Mouse (Mus musculus) liver, embryonic 16.5 days (tissue): Measurements from ENCODE around the gene Trmo. TPM values are rescaled to one million over a fixed set of nuclear protein-coding genes. Genes with fewer than 3 reads are reported as not detected.

ENCODE experiments used
- ATAC-seq: fragments of 200-750 bp; cut with Nextera tagmentation; 2 replicates; pipeline ENCODE4 v1.8.0; 2017; ENCODE audit warnings: low read depth, mild to moderate bottlenecking, moderate number of reproducible peaks, moderate library complexity
- H3K27ac ChIP-seq: fragments of 300-500 bp; sonication (generic); 2 replicates; pipeline ENCODE4 v1.5.1; 2014; ENCODE audit warnings: mild to moderate bottlenecking, low read length
- H3K27me3 ChIP-seq: fragments of 300-500 bp; sonication (generic); 2 replicates; pipeline ENCODE4 v1.6.1; 2014; ENCODE audit warnings: low read depth, low read length, mixed read lengths; ENCODE audit not compliant: control insufficient read depth, insufficient read depth
- H3K36me3 ChIP-seq: fragments of 300-500 bp; sonication (generic); 2 replicates; pipeline ENCODE4 v1.6.1; 2014; ENCODE audit warnings: mild to moderate bottlenecking; ENCODE audit not compliant: control insufficient read depth, insufficient read depth
- H3K4me1 ChIP-seq: fragments of 300-500 bp; sonication (generic); 2 replicates; pipeline ENCODE4 v1.6.1; 2014; ENCODE audit warnings: low read depth, low read length, mixed read lengths; ENCODE audit not compliant: control insufficient read depth
- H3K4me2 ChIP-seq: fragments of 300-500 bp; sonication (generic); 2 replicates; pipeline ENCODE4 v1.6.1; 2014; ENCODE audit warnings: low read depth, low read length, mixed read lengths
- H3K4me3 ChIP-seq: fragments of 300-500 bp; sonication (generic); 2 replicates; pipeline ENCODE4 v1.5.1; 2014; ENCODE audit warnings: low read depth, mild to moderate bottlenecking, low read length
- H3K9ac ChIP-seq: fragments of 300-500 bp; sonication (generic); 2 replicates; pipeline ENCODE4 v1.6.1; 2014; ENCODE audit warnings: low read depth, low read length
- H3K9me3 ChIP-seq: fragments of 300-500 bp; sonication (generic); replicated peaks from 2 replicates; pipeline ENCODE4 v1.6.1; 2016; ENCODE audit warnings: low read length; ENCODE audit not compliant: control insufficient read depth
- WGBS: fragments of 180-500 bp; shearing (Covaris S2); extraction: QIAGEN DNeasy Blood & Tissue Kit; methylation state at CpG from one replicate; pipeline ENCODE4 v1.1.7; 2014; ENCODE audit not compliant: insufficient replicate concordance; 5-methylcytosine and 5-hydroxymethylcytosine counted together
- polyA plus RNA-seq: library from polyadenylated mRNA; unstranded; fragments of >200 nt; fragmentation: Nextera tagmentation; extraction: Ambion mirVana; gene quantifications from 2 replicates; pipeline ENCODE4 v1.2.1, GENCODE M21; 2015

Trmo gene
- polyA plus RNA-seq, 1 experiment from 2014 or later = 7.1 TPM

- 3% methylated on average over 3 of the region's 3 CpGs for WGBS
These were observed 51.2 kb downstream of the Trmo start for GRCm38 (mm10) chr4:46337990-46338389.

DNA sequence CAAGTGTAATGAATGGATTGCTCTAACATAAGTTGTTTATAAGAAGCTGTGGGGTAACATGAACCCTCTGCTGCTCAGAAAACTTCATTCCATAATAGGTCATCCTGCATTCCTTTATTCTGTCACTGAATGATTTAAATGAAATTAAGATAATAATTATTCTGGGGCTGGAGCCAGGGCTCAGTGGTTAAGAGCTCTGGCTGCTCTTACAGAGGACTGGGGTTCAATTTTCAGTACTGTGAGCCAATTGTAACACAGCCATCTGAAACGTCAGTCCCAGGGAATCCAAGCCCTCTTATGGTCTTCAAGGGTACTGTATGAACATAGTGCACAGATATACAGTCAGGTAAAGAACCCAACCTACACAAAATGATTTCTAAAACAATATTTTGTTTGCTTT is 53.4 kb downstream of the Trmo start:
- WGBS = 10% methylated on average over 1 of the region's 1 CpGs
- Histone ChIP-seq H3K4me3 (no peak overlapping the region), H3K27me3 (peaks cover 50% of the 10 kb centered on the region), H3K4me1 (no peaks in the 10 kb centered on the region), H3K9ac (no peak overlapping the region), H3K4me2 (no peak overlapping the region), H3K36me3 (no peaks in the 10 kb centered on the region), H3K9me3 (no peaks in the 10 kb centered on the region), H3K27ac (no peak overlapping the region)
- no peak for ATAC-seq

More at GRCm38 (mm10) chr4:46337990-46338389, 51.2 kb downstream of the Trmo start:
- H3K27me3 ChIP-seq = peaks cover 72% of the 10 kb centered on the region
- no peaks in the 10 kb centered on the region for H3K36me3 ChIP-seq
- no peak for ATAC-seq
- H3K9ac ChIP-seq = no peak overlapping the region
- H3K4me3 ChIP-seq = no peak overlapping the region
- no peak overlapping the region for H3K27ac ChIP-seq
- no peak overlapping the region for H3K4me2 ChIP-seq
- no peaks in the 10 kb centered on the region for H3K4me1 ChIP-seq
- H3K9me3 ChIP-seq = no peaks in the 10 kb centered on the region

- no peak overlapping the region for H3K4me3 ChIP-seq
- no peaks in the 10 kb centered on the region for H3K4me1 ChIP-seq
- H3K9ac ChIP-seq = no peak overlapping the region
- no peaks in the 10 kb centered on the region for H3K36me3 ChIP-seq
- no peaks in the 10 kb centered on the region for H3K9me3 ChIP-seq
- no peak for ATAC-seq
- WGBS = 47% methylated on average over 3 of the region's 3 CpGs
- H3K27ac ChIP-seq = no peak overlapping the region
- peaks cover 5% of the 10 kb centered on the region; the same call in 1 of the 2 replicates for H3K27me3 ChIP-seq
- H3K4me2 ChIP-seq = no peak overlapping the region
These were observed 60.3 kb downstream of the Trmo start for GRCm38 (mm10) chr4:46328906-46329305.

Other genes starting within 250 kb of the Trmo start
- gene Xpa, start 193.1 kb downstream of the Trmo start, polyA plus RNA-seq = 7.0 and 7.9 TPM in 2 replicates
- gene Foxe1, start 45.8 kb downstream of the Trmo start, polyA plus RNA-seq = not detected in 2 replicates
- gene Hemgn, start 24.1 kb upstream of the Trmo start, polyA plus RNA-seq = 375 and 394 TPM in 2 replicates
- gene Anp32b, start 61.5 kb upstream of the Trmo start, polyA plus RNA-seq = 318 and 338 TPM in 2 replicates
- gene Nans, start 99.8 kb upstream of the Trmo start, polyA plus RNA-seq = 40.5 and 48.3 TPM in 2 replicates
- 8.2 and 9.0 TPM in 2 replicates for gene Trim14, start 146.7 kb upstream of the Trmo start, polyA plus RNA-seq
- 2.7 and 3.9 TPM in 2 replicates for gene Coro2a, start 212.8 kb upstream of the Trmo start, polyA plus RNA-seq